Mouse (Mus musculus): ENCODE results near the gene Gpr179.

- TF ChIP-seq CTCF (conservative IDR thresholded peaks at IDR 0.05; ENCODE audit: insufficient read depth, insufficient read length, low read depth, low read length) (no peak), POLR2A (IDR thresholded peaks at IDR 0.05; ENCODE audit: low read depth, low read length) (no peak)
These were observed 15.6 kb downstream of the Gpr179 start for GRCm38 (mm10) chr11:97336238-97336637.

Data from kidney, adult 2 months (tissue).